In the genomic region with DNA sequence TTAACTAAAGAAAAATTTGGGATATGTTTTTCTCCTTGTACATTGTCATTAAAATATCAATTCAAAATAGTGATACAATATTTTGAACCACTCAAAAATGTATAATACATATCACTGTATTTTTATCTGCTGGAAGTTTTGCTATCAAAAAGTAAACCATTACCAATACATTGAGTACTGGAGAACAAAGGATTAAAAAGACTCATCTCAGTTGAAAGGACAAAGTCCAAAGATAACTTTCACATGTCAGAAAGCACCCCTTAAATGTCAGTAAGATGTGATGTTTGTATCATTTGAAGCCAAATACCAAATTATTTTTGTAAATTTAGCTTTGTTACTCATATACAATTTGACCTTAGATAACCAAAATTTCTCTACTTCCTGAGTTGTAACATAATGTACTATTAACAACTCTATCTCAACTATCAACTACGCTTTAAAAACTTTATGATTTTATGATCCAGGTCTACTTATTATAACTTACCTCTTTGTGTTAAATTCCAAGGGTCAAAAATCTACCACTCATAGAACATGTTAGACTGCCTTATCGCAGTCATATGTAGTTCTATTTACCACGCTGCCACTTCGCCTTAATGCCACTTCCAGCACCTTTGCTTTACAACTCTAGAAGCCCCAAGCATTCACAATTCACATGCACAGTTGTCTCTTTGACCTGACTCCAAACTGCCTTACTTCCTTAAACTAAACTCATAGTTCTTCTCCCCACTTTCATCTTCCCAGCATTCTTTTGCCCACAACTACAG, we compare ENCODE assay signal across 22 mouse cellular contexts. TPM values are rescaled to one million over a fixed set of nuclear protein-coding genes. Genes with fewer than 3 reads are reported as not detected.
"Had no signal": no experiment of that assay in that cellular context is flagged by ENCODE, and none has a peak within 500 bp of the region (broad histone marks: within the 10 kb centered on the region; RNA-seq: fewer than 3 reads in every experiment).

No protein-coding gene starts in this region.

- H3K4me1 ChIP-seq: neural tube, embryonic 12.5 days; neural tube, embryonic 13.5 days; neural tube, embryonic 15.5 days; stomach, embryonic 15.5 days had no signal

- H3K9ac ChIP-seq: neural tube, embryonic 12.5 days; neural tube, embryonic 13.5 days; neural tube, embryonic 15.5 days; stomach, embryonic 15.5 days had no signal

- H3K36me3 ChIP-seq: neural tube, embryonic 12.5 days; neural tube, embryonic 13.5 days; neural tube, embryonic 15.5 days; stomach, embryonic 15.5 days had no signal

- H3K27me3 ChIP-seq: neural tube, embryonic 12.5 days; neural tube, embryonic 13.5 days; neural tube, embryonic 15.5 days; stomach, embryonic 15.5 days had no signal

- H3K4me2 ChIP-seq: neural tube, embryonic 12.5 days; neural tube, embryonic 13.5 days; neural tube, embryonic 15.5 days; stomach, embryonic 15.5 days had no signal

- H3K4me3 ChIP-seq: neural tube, embryonic 12.5 days; neural tube, embryonic 13.5 days; neural tube, embryonic 15.5 days; stomach, embryonic 15.5 days had no signal

- H3K9me3 ChIP-seq: neural tube, embryonic 12.5 days; neural tube, embryonic 13.5 days; neural tube, embryonic 15.5 days; stomach, embryonic 15.5 days had no signal

- DNase-seq: retina, postnatal 1 day; right cerebral cortex, adult 18-20 months; right cerebral cortex, postnatal 14 days; right cerebral cortex, postnatal 25 days; right cerebral cortex, postnatal 4 days; spleen, adult 18-20 months; thymus, adult 18-20 months; thymus, adult 2 months; thymus, postnatal 14 days; thymus, postnatal 25 days; thymus, postnatal 36 days; thymus, postnatal 4 days had no signal

- H3K27ac ChIP-seq: neural tube, embryonic 12.5 days; neural tube, embryonic 13.5 days; neural tube, embryonic 15.5 days; stomach, embryonic 15.5 days; stomach, postnatal 0 days had no signal

RNA-seq across cellular contexts. Expression of gene Sis, which starts 35.5 kb away (rescaled TPM):
- total RNA-seq: neutrophil, adult 5-6 weeks had no signal
- polyA plus RNA-seq: neural tube, embryonic 12.5 days; neural tube, embryonic 13.5 days; neural tube, embryonic 14.5 days; neural tube, embryonic 15.5 days; spleen, adult 2 months; stomach, embryonic 14.5 days; stomach, postnatal 0 days; testis, adult 2 months had no signal

RNA-seq across cellular contexts. Expression of gene Slitrk3, which starts 54.5 kb away (rescaled TPM):
- total RNA-seq: neutrophil, adult 5-6 weeks had no signal
- polyA plus RNA-seq: spleen, adult 2 months; testis, adult 2 months; thymus, adult 2 months had no signal
